Mouse (Mus musculus) common myeloid progenitor, adult 5-6 weeks (primary cell): ENCODE data around the gene Slc22a27. TPM values are rescaled to one million over a fixed set of nuclear protein-coding genes. Genes with fewer than 3 reads are reported as not detected.
"Not testable (repeated sequence)": the region's sequence is repeated elsewhere in the genome, so short reads cannot be mapped to it uniquely, and the experiment has no call there.

Experiments used
- ATAC-seq: replicated peaks from 2 replicates; pipeline ENCODE4 v1.8.0; 2016; ENCODE audit warnings: low read depth, mild to moderate bottlenecking, moderate TSS enrichment, inconsistent platforms; ENCODE audit not compliant: poor library complexity, severe bottlenecking
- total RNA-seq: library from RNA; stranded (forward); fragments of 200-1000, 187-1606 nt; gene quantifications from 2 replicates; pipeline ENCODE4 v1.2.3, GENCODE M21; 2017

The Slc22a27 gene
- not detected in 2 replicates for total RNA-seq

- ATAC-seq, result not testable (repeated sequence)
Measured at GRCm38 (mm10) chr19:7965927-7966326, at the start of gene Slc22a27. Gene Slc22a27, minus strand, starts transcription at chr19:7966027.

DNA sequence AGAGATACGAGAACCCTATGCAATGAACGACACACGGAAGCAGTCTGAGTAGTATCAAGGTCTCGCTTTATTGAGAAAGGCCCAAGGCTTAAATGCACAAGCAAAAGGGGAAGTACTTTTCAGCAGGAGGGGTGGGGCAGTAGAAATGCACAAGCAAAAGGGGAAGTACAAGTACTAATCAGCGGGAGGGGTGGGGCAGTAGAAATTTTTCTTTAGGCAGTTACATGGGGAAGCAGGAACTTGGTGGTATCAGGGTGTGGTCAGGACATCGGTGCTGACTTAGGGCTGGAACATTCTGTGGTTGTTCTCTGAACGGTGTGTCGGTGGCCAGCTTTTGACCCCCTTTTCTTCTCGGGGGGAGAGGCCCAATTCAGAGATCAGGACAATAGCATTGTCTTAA lies 45.8 kb upstream of the Slc22a27 start:
- not testable (repeated sequence) for ATAC-seq

GRCm38 (mm10) chr19:8009086-8009485 lies 43.3 kb upstream of the Slc22a27 start:
- not testable (repeated sequence) for ATAC-seq

DNA sequence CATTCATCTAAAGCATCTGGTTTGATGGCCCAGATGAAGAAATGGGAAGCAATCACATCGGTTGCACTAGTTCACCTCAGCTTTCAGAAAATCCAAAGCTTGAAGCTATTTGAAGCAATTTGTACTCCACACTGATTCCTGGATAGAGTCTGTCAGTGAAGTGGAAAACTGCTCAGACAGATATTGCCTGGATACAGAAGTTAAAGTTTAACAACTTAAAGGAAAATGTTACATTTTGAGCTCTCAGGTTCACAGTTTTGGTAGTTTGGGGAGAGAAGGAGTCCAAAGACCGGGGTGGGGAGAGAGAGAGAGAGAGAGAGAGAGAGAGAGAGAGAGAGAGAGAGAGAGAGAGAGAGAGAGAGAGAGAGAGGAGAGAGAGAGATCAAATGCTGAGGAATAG lies 2.9 kb upstream of the Slc22a27 start:
- ATAC-seq, result no peak

DNA sequence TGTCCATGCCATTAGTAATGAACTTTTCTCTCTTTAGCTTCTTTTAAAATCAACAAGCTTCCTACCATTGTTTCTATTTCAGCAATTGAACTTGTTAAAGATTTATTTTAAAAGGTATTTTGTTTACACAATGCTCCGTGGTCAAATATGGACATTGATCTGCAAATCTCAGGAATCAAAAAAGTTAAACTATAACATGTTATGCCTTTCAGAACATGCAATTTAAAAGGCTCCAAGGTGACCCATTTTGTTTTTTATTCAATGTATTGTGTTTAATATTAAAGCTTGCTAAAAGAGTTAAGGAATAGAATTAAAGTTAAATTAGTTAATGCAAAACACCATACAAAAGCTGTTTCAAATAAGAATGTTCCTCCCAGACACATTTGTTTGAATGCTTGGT lies 723 bp upstream of the Slc22a27 start:
- ATAC-seq, result not testable (repeated sequence)

DNA sequence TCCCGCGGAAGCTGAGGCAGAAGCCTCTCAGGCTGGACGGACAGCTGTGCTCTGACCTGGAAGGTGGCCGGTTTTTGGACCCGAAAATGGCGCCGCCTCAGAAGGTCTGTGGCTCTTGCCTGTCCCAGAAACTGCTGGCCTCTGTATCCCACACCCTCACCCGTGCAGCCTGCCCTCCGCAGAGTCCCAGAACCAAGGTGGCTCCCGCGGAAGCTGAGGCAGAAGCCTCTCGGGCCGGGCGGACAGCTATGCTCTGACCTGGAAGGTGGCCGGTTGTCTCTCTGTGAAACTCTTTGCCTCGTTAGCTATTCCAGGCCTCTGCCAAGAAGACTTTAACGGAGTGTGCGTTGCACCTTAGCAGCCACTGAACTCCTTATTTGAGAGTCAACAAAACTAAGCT lies 26.4 kb downstream of the Slc22a27 start:
- not testable (repeated sequence) for ATAC-seq

- no peak for ATAC-seq
Measured at GRCm38 (mm10) chr19:7876626-7877025, 89.2 kb downstream of the Slc22a27 start.

- no peak for ATAC-seq
Measured at GRCm38 (mm10) chr19:7829851-7830250, 136.0 kb downstream of the Slc22a27 start.

Other genes starting within 250 kb of the Slc22a27 start
- not detected in 2 replicates for gene Slc22a26, start 163.4 kb downstream of the Slc22a27 start, total RNA-seq
- not detected in 2 replicates for gene Slc22a28, start 166.0 kb upstream of the Slc22a27 start, total RNA-seq